Mouse (Mus musculus) neural tube, embryonic 15.5 days (tissue): Measurements from ENCODE around the gene Hand1. TPM values are rescaled to one million over a fixed set of nuclear protein-coding genes. Genes with fewer than 3 reads are reported as not detected.

Experiments used
- ATAC-seq: fragments of 200-750 bp; cut with Nextera tagmentation; 2 replicates; pipeline ENCODE4 v1.8.0; 2017; ENCODE audit warnings: mild to moderate bottlenecking, moderate TSS enrichment, moderate library complexity; ENCODE audit not compliant: low FRiP score
- H3K27ac ChIP-seq: fragments of 300-500 bp; sonication (generic); replicated peaks from 2 replicates; pipeline ENCODE4 v1.5.1; 2015; ENCODE audit warnings: mild to moderate bottlenecking, inconsistent platforms
- H3K27me3 ChIP-seq: fragments of 300-500 bp; sonication (generic); replicated peaks from 2 replicates; pipeline ENCODE4 v1.6.1; 2015; ENCODE audit warnings: inconsistent platforms
- H3K36me3 ChIP-seq: fragments of 300-500 bp; sonication (generic); 2 replicates; pipeline ENCODE4 v1.6.1; 2015; ENCODE audit warnings: inconsistent platforms
- H3K4me1 ChIP-seq: fragments of 300-500 bp; sonication (generic); 2 replicates; pipeline ENCODE4 v1.6.1; 2015; ENCODE audit warnings: inconsistent platforms
- H3K4me2 ChIP-seq: fragments of 300-500 bp; sonication (generic); 2 replicates; pipeline ENCODE4 v1.6.1; 2015; ENCODE audit warnings: inconsistent platforms, mild to moderate bottlenecking, moderate library complexity
- H3K4me3 ChIP-seq: fragments of 300-500 bp; sonication (generic); replicated peaks from 2 replicates; pipeline ENCODE4 v1.5.1; 2015; ENCODE audit warnings: mild to moderate bottlenecking, inconsistent platforms
- H3K9ac ChIP-seq: fragments of 300-500 bp; sonication (generic); replicated peaks from 2 replicates; pipeline ENCODE4 v1.6.1; 2015; ENCODE audit warnings: mild to moderate bottlenecking, inconsistent platforms
- H3K9me3 ChIP-seq: fragments of 300-500 bp; sonication (generic); replicated peaks from 2 replicates; pipeline ENCODE4 v1.6.1; 2016; ENCODE audit warnings: inconsistent platforms
- WGBS: fragments of 180-500 bp; shearing (Covaris S2); methylation state at CpG from one replicate; pipeline ENCODE4 v1.1.7; 2015; ENCODE audit warnings: mixed read lengths; 5-methylcytosine and 5-hydroxymethylcytosine counted together
- polyA plus RNA-seq: library from polyadenylated mRNA; unstranded; fragments of >200 nt; fragmentation: Nextera tagmentation; extraction: Ambion mirVana; gene quantifications from 2 replicates; pipeline ENCODE4 v1.2.1, GENCODE M21; 2015

Hand1 gene
- polyA plus RNA-seq, 1 experiment from 2014 or later, result not detected

DNA sequence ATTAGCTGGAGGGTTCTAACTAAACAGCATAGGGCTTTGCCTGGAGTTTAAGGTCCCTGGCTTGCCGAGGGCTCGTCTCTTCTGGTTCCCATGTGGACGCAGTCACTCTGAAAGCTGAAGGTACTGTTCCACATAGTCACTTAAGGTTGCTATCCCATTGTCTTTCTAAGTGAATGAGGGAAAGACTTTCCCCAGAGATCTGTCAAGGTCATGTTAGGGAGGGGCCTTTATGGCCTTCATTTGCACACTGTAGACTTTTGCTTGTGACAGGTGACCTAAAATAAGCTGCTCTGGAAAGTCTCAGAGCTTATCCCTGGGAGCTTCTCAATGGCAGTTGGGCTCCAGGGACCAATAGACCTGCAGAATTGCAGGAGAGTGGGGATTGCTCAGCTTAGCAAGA lies 19.0 kb downstream of the Hand1 start:
- 91% methylated on average over 3 of the region's 3 CpGs for WGBS
- H3K27ac ChIP-seq, result no peak overlapping the region
- peaks cover 24% of the 10 kb centered on the region for H3K36me3 ChIP-seq
- no peak overlapping the region for H3K4me2 ChIP-seq
- ATAC-seq, result no peak
- no peaks in the 10 kb centered on the region for H3K27me3 ChIP-seq
- no peaks in the 10 kb centered on the region for H3K9me3 ChIP-seq
- no peaks in the 10 kb centered on the region for H3K4me1 ChIP-seq
- H3K9ac ChIP-seq, result no peak overlapping the region
- H3K4me3 ChIP-seq, result no peak overlapping the region

DNA sequence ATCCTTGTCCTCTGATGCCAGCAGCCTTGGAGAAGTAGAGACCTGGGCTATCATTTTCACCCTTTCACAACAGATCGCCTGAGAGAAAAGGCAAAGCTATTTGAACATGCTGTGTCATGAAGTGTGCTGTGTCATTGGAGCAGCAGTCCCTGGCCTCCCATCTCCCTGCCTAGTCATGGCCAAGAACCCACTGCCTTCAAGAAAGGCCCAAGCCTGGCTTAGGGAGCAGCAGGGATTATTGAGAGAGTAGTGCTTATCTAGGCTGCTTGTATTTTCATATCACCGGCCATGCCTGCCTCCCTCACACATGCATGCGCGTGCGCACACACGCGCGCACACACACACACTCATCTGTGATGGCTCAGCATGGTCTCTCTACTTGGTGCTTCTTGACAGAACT lies 20.4 kb downstream of the Hand1 start:
- no peaks in the 10 kb centered on the region for H3K9me3 ChIP-seq
- H3K36me3 ChIP-seq, result peaks cover 29% of the 10 kb centered on the region
- H3K9ac ChIP-seq, result no peak overlapping the region
- H3K4me1 ChIP-seq, result no peaks in the 10 kb centered on the region
- 99% methylated on average over 8 of the region's 8 CpGs for WGBS
- no peaks in the 10 kb centered on the region for H3K27me3 ChIP-seq
- no peak for ATAC-seq
- H3K4me3 ChIP-seq, result no peak overlapping the region
- no peak overlapping the region for H3K27ac ChIP-seq
- H3K4me2 ChIP-seq, result no peak overlapping the region

DNA sequence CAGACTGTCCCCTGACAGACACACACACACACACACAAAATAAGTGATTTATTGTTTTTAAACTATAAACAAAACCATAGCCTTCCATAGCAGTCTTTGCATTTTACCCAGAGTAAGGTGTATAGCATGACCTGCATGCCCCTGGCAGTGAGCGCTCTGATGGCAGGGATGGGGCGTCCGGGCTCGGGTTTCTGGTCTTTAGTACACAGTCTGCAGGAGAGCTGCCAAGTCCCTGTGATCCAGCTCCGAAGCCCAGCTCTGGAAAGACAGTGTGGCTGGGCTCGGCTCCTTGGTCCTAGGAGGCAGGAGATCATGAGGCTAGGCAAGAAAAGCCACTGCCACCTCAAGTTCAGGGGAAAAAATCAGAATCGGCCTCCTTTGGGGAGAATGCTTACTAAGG lies 21.6 kb downstream of the Hand1 start:
- no peak for ATAC-seq
- peaks cover 29% of the 10 kb centered on the region for H3K36me3 ChIP-seq
- no peaks in the 10 kb centered on the region for H3K27me3 ChIP-seq
- H3K9me3 ChIP-seq, result no peaks in the 10 kb centered on the region
- no peak overlapping the region for H3K4me3 ChIP-seq
- no peak overlapping the region for H3K9ac ChIP-seq
- H3K4me2 ChIP-seq, result no peak overlapping the region
- WGBS, result 87% methylated on average over 7 of the region's 7 CpGs
- H3K27ac ChIP-seq, result no peak overlapping the region
- H3K4me1 ChIP-seq, result no peaks in the 10 kb centered on the region

GRCm38 (mm10) chr11:57809732-57810098 lies 22.9 kb downstream of the Hand1 start:
- no peaks in the 10 kb centered on the region for H3K9me3 ChIP-seq
- no peak overlapping the region for H3K4me3 ChIP-seq
- no peak overlapping the region for H3K9ac ChIP-seq
- no peak overlapping the region for H3K4me2 ChIP-seq
- no peaks in the 10 kb centered on the region for H3K27me3 ChIP-seq
- no peak for ATAC-seq
- H3K4me1 ChIP-seq, result no peaks in the 10 kb centered on the region
- 91% methylated on average over 8 of the region's 8 CpGs for WGBS
- H3K27ac ChIP-seq, result no peak overlapping the region
- peaks cover 29% of the 10 kb centered on the region for H3K36me3 ChIP-seq

GRCm38 (mm10) chr11:57809017-57809731 lies 23.4 kb downstream of the Hand1 start:
- Histone ChIP-seq H3K27ac (no peak overlapping the region), H3K36me3 (peaks cover 29% of the 10 kb centered on the region), H3K9ac (no peak overlapping the region), H3K4me3 (no peak overlapping the region), H3K4me2 (no peak overlapping the region), H3K9me3 (no peaks in the 10 kb centered on the region), H3K4me1 (no peaks in the 10 kb centered on the region), H3K27me3 (no peaks in the 10 kb centered on the region)
- 96% methylated on average over 17 of the region's 17 CpGs for WGBS
- ATAC-seq, result no peak

DNA sequence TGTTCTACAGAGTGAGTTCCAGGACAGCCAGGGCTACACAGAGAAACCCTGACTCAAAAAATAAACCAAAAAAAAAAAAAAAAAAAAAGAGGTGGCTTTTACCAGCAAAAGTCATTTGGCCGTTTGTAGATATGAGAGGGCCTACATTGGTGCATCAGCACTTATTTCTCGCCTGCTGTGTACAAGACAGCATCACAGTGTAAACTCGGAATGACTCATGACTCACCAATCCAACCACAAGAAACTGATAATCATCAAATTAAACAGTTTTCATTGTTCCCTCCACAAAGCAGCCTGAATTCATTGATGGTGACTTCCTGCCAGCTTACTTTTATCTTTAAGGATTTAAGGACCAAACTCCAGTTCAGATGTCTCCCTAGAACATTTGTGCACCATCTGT lies 27.6 kb downstream of the Hand1 start:
- H3K36me3 ChIP-seq, result peaks cover 13% of the 10 kb centered on the region
- no peak overlapping the region for H3K9ac ChIP-seq
- H3K9me3 ChIP-seq, result no peaks in the 10 kb centered on the region
- no peak overlapping the region for H3K4me2 ChIP-seq
- H3K27ac ChIP-seq, result no peak overlapping the region
- WGBS, result 73% methylated on average over 3 of the region's 3 CpGs
- no peak overlapping the region for H3K4me3 ChIP-seq
- ATAC-seq, result no peak
- H3K27me3 ChIP-seq, result no peaks in the 10 kb centered on the region
- H3K4me1 ChIP-seq, result peaks cover 27% of the 10 kb centered on the region

- ATAC-seq, result no peak
- peaks cover 29% of the 10 kb centered on the region for H3K4me1 ChIP-seq
- H3K9ac ChIP-seq, result peak overlapping the region; percentile 88
- peak overlapping the region; percentile 95 for H3K4me2 ChIP-seq
- H3K36me3 ChIP-seq, result no peaks in the 10 kb centered on the region
- peak overlapping the region; percentile 90 for H3K4me3 ChIP-seq
- 0% methylated on average over 18 of the region's 18 CpGs for WGBS
- H3K27ac ChIP-seq, result peak overlapping the region; percentile 74
- no peaks in the 10 kb centered on the region for H3K9me3 ChIP-seq
- H3K27me3 ChIP-seq, result no peaks in the 10 kb centered on the region
Measured at GRCm38 (mm10) chr11:57802511-57802870, 30.1 kb downstream of the Hand1 start.

DNA sequence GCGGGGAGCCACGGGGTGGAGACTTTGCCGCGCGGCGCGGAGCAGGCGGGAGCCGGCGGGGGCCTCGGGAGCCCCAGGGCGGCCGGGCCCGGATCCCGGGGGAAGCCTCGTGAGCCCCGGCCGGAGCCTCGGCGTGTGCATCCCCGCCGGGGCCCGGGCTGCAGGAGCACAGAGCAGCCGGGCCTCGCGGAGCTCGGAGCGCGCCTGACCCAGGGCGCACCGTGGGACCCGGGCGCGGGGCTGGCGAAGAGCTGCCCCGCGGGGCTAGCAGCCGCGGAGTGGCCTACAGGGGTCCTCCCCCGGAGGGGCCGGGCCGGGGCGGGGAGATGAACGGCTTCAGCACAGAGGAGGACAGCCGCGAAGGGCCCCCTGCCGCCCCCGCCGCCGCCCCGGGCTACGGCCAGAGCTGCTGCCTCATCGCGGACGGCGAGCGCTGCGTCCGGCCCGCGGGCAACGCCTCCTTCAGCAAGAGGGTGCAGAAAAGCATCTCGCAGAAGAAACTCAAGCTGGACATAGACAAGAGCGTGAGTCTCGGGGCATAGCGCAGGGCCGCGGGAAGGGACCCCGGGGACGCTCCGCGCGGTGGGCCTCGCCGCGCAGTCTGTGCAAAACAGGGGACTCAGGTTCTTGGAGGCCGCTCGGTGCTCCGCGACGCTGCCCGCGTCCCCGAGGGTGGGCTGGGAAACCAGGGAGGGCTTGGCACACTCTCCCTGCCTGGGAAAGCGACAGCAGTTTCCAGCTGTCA lies 30.7 kb downstream of the Hand1 start:
- H3K27me3 ChIP-seq, result no peaks in the 10 kb centered on the region
- H3K9me3 ChIP-seq, result no peaks in the 10 kb centered on the region
- peak overlapping the region; percentile 95 for H3K4me2 ChIP-seq
- H3K36me3 ChIP-seq, result no peaks in the 10 kb centered on the region
- H3K4me1 ChIP-seq, result peaks cover 29% of the 10 kb centered on the region
- peak overlapping the region; percentile 74 for H3K27ac ChIP-seq
- WGBS, result under 1% methylated on average over 42 of the region's 85 CpGs
- peak overlapping the region; percentile 90 for H3K4me3 ChIP-seq
- peak overlapping the region; percentile 88 for H3K9ac ChIP-seq
- peak; percentile 74 for ATAC-seq

DNA sequence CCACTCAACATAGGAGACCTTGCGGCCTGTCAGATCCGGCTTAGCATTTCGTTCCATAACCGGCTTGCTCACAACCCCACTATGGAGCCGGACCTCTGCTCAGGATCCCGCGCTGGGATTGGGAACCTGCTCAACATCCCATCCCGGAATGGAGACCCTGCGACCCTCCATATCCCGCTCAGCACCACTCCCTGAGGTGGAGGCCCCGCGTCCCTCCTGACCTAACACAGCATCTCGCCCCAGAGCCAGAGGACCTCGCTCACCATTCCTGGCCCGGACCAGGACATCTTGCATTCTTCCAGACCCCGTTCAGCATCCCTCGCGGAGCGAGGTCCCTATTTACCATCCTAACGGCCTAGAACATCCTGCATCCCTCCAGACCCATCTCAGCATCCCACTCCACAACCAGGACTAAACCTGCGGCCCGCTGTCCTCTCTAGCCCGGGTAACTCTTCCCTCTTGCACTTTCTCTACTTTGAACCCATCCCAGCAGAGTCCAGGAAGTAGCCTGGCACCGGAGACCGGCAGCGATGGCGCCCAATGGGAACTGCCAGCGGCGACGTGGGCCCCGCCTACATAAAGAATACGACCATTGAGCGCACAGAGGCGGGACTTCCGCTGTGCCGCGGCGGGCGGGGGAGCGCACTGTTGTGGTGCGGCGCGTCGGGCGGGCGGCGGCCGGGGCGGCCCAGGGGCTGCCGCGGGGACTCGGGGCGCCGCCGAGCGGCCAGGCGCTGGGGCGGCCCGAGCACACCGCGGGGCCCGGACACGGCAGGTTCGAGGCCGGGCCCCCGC lies 31.4 kb downstream of the Hand1 start, which contains the start of gene Sap30l:
TSS of gene Sap30l (plus strand) at position 667 of the 795 bp plus-strand sequence.
- no peaks in the 10 kb centered on the region for H3K9me3 ChIP-seq
- peak; percentile 98 for ATAC-seq
- peak within 1 kb of the TSS; percentile 95 for H3K4me2 ChIP-seq
- peak within 1 kb of the TSS; percentile 90 for H3K4me3 ChIP-seq
- H3K27me3 ChIP-seq, result no peaks in the 10 kb centered on the region
- WGBS, result under 1% methylated on average over 64 of the region's 66 CpGs
- H3K27ac ChIP-seq, result peak within 1 kb of the TSS; percentile 76
- H3K36me3 ChIP-seq, result no peaks in the 10 kb centered on the region
- H3K9ac ChIP-seq, result peak within 1 kb of the TSS; percentile 88
- peaks cover 29% of the 10 kb centered on the region for H3K4me1 ChIP-seq

DNA sequence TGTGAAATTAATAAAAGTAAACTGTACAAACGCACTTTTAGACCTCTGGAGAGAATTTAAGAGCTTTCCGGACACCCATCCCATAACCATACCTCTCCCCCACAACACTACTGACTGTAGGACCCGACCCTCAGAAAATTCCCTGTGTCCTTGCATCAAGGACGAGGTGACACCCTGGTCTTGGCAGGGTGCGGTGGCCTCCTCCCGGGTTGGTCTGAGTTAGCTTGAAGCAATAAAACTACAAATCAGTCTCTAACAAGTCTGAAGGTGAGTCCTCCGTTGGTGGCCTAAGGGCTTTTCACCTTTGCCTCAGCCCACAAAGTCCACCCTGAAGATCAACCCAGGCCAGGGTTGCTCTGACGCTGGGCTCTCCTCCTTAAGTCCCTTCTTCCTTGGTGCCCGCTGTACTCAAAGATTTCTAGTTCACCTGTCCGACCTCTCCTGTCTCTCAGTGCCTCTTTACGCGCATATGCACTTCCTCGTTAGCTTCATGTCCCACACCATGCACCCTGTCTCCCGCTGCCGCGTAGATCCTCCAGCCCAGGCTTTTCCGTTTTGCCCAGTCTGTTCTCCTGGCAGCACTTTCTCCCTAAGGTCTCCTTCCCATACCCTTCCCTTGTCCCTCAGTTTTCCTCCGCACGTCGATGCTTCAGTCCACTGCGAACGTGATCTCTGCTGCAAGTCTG lies 32.2 kb downstream of the Hand1 start:
- peak overlapping the region; percentile 50 for H3K9ac ChIP-seq
- no peaks in the 10 kb centered on the region for H3K9me3 ChIP-seq
- H3K27me3 ChIP-seq, result no peaks in the 10 kb centered on the region
- no peaks in the 10 kb centered on the region for H3K36me3 ChIP-seq
- H3K4me2 ChIP-seq, result peak overlapping the region; percentile 95
- peaks cover 29% of the 10 kb centered on the region for H3K4me1 ChIP-seq
- H3K4me3 ChIP-seq, result peak overlapping the region; percentile 90
- ATAC-seq, result no peak
- peak overlapping the region; percentile 76; the same call in 1 of the 2 replicates for H3K27ac ChIP-seq
- 16% methylated on average over 22 of the region's 22 CpGs for WGBS

DNA sequence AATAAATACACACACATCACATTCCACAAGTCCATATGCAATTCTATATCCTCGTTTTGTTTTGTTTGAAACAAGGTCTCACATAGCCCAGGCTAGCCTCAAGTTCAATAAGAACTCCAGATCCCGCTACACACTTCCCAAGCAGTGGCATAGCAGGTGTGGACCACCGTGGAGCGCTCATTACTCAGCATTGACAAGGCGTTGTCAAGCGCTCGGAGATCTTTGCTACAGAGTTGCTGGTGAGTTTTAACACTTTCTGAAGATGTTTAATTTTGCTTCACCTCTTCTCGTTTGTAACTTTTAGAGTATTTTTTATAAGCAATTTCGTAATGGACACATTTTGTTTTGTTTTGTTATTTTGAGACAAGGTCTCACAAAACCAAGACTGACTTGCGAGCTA lies 33.2 kb downstream of the Hand1 start:
- Histone ChIP-seq H3K4me1 (peaks cover 29% of the 10 kb centered on the region), H3K4me2 (no peak overlapping the region), H3K9ac (no peak overlapping the region), H3K27ac (no peak overlapping the region), H3K4me3 (no peak overlapping the region), H3K9me3 (no peaks in the 10 kb centered on the region), H3K36me3 (no peaks in the 10 kb centered on the region), H3K27me3 (no peaks in the 10 kb centered on the region)
- 85% methylated on average over 10 of the region's 10 CpGs for WGBS
- ATAC-seq, result no peak
